Mouse (Mus musculus) embryo, embryonic 10.5 days (tissue): ENCODE measurements around the gene Crtam.

Experiments
- DNase-seq: peaks from one replicate; pipeline ENCODE4 v3.0.0-alpha.2; 2015; ENCODE audit warnings: low spot score

The Crtam gene

GRCm38 (mm10) chr9:41007785-41008184 lies 3.4 kb upstream of the Crtam start:
- peak; percentile 60 for DNase-seq

GRCm38 (mm10) chr9:40997116-40997779 lies 7.2 kb downstream of the Crtam start:
- no peak for DNase-seq

DNA sequence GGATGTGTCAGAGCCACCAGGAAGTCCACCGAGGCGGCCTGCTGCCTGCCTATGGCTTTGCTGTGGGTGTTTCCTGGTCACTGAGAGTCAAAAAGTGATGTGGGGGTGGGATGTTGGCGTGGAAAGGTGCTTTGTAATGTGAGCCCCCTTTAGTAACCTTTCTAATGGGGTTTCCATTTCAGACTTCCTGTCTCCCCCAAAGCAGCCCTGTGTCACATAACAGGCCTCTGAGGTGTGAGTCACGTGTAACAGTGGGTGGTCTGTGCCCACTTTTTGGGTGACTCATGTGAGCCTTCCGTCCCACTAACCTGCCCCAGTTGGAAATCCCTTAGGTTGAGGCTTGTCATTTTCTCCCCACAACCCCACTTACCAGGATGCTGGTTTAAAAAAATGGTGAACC lies 10.4 kb downstream of the Crtam start:
- no peak for DNase-seq

GRCm38 (mm10) chr9:40991511-40991910 lies 12.9 kb downstream of the Crtam start:
- DNase-seq: no peak

DNA sequence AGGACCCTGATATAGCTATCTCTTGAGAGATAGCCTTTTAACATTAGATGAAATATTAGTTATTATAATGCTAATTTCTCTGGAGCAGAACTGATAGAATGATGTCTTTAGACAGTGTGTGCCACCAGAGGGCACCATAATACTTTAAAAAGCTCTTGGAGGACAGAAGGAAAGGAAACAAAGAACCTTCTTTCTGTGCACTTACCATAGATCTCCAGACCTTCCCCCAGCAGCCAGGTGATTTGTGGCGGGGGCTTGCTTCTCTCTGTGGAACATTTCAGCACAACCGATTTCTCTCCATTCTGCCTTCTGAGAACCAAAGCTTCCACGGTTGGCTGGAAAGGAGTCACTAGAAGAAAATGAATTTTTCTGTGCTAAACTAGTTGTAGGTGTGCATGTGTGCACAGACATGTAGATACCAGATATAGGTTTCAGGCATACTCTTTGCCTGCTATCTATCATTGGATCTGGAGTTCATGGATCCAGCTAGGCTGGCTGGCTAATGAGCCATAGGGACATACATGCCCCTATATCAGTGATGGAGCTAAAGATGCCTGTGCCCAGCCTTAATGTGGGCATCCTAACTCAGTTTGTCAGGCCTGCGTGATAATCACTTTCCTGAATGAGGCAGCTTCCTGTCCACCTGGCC lies 14.4 kb downstream of the Crtam start:
- peak; percentile 83 for DNase-seq

GRCm38 (mm10) chr9:40984313-40984712 lies 20.1 kb downstream of the Crtam start:
- DNase-seq: no peak

- no peak for DNase-seq
Observed at GRCm38 (mm10) chr9:40983758-40984157, 20.7 kb downstream of the Crtam start.

DNA sequence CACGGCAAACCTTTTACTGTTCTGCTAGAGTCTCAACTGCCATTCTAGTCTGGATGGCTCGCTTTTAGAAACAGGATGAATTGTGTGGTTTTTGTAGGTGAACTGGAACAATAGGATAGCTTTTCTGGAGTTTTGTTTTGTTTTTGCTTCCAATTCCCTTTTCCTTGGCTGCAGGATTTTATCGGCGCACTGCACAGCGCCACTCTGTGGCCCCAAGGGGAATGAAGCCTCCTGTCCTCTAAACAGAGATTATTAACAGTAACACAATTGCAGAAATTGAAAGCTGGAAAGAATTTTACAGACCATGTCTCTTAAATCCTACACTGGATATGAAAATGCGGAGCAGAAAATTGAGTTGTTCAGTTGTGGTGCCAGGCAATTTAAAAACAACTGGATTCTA lies 21.9 kb downstream of the Crtam start:
- DNase-seq: peak; percentile 53

DNA sequence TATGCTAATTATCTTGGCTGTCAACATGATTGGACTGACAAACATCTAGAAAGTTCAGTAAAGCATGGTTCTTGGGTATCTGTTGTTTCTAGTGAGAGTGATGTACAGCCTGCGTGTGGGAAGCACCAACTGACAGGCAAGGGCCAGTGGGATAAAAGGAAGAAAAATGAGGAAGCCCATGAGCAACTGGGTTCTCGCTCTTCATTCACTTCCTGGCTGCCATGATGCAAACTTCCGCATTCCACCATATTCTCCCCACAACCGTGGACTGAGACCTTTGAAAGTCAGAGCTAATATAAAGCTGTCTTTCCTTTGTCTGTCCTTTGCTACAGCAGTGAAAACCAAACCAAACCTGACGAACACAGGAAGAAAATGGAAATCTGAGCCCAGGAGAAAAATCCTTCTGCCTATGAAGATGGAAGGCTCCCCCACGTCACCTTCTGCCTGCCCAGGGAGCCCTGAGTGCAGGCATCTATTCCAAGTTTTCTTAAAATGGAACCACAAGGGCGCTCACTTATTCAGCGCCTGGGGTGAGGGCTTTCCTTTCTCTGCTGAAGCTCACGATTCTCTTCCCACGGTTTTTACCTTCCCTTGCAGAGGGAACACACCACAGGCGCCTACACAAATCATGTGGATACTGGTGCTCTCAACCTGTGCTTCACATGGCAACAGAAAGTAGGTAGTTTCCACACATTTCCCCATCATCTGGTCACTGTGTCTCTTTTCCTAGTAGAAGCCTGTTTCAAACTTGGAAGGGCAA lies 30.2 kb downstream of the Crtam start:
- no peak for DNase-seq

DNA sequence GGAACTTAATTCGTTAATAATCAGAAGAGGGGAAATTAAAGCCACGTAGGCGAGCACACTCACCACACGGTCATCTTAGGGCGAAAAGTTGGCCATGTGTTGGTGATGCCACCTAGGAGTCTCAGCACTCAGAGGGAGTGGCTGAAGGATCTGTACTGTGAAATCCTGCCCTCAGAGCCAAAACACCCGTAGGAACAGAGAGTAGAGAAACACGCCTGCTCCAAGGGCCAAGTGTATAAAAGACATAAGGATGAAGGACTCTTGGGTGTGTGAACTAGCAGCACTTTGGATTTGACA lies 40.1 kb downstream of the Crtam start:
- DNase-seq: no peak

GRCm38 (mm10) chr9:40963586-40964417 lies 40.6 kb downstream of the Crtam start, which contains the start of gene Jhy:
Gene Jhy (minus strand): TSS chr9:40964118.
- DNase-seq: peak; percentile 47

- DNase-seq: no peak
Observed at GRCm38 (mm10) chr9:40961401-40961800, 43.0 kb downstream of the Crtam start.

GRCm38 (mm10) chr9:40949039-40949615 lies 55.3 kb downstream of the Crtam start:
- DNase-seq: peak; percentile 68

DNA sequence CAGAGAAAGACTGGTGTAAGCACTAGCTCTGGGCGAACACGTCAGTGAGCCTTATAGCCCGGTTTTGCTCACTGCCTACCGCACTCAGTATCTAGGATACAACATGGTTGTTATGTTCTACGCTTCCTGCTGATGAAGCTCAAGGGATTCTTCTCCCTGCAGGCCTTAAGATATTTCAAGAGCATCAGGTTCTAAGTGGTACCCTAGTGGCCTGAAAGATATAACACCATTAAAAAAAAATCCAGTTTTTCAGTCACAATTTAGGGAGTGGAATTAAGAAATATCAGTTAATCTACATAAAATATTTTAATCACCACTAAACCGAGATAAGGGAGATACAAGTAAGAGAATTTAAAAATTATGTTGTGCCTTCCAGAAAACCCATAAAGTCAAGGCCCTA lies 56.0 kb downstream of the Crtam start:
- DNase-seq: no peak

- DNase-seq: no peak
Observed at GRCm38 (mm10) chr9:40947131-40947530, 57.3 kb downstream of the Crtam start.

DNA sequence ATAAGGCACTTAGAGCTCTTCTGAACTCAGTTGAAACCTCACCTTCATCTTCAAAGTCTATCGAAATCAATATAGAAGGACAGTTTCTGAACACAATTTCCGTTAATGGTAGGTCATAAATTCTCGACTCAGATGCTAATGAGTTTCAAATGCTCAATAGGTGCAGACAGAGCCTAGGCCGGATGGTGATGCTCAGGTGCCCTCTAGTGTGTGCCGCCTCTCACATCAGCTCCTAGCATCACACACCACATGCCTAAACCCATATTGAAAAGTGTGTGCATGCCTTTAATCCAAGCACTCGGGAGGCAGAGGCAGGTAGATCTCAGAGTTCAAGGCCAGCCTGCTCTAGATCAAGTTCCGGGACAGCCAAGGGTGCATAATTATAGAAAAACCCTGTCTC lies 67.0 kb downstream of the Crtam start:
- DNase-seq: peak; percentile 43

DNA sequence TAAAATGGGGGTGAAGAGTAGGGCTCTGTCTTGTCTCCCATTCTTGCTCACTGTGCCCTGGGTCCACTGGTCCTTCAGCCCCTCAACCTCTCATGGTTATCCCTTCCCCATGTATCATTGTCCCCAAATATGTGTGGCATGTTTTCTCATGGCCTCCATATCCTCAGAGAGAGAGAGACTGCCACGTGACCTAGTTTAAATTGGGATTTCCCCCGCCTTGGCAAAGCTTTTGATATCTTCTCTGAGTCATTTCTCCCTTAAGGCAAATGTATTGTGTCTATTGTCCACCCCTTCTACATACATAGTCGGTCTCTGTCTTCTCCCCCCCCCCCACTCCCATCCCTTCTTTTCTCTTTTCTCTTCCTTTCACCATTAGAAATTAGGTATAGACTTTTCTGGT lies 71.1 kb downstream of the Crtam start:
- no peak for DNase-seq

- DNase-seq: no peak
Observed at GRCm38 (mm10) chr9:40927351-40927980, 77.0 kb downstream of the Crtam start.
